Mouse (Mus musculus): ENCODE measurements around the gene Sstr3. TPM values are rescaled to one million over a fixed set of nuclear protein-coding genes. Genes with fewer than 3 reads are reported as not detected.
A peak's percentile ranks its signal among the peaks of the same experiment; 100 is the strongest.

The Sstr3 gene
- total RNA-seq, 2 experiments from 2014 or later: 19.8 to 22.0 TPM

DNA sequence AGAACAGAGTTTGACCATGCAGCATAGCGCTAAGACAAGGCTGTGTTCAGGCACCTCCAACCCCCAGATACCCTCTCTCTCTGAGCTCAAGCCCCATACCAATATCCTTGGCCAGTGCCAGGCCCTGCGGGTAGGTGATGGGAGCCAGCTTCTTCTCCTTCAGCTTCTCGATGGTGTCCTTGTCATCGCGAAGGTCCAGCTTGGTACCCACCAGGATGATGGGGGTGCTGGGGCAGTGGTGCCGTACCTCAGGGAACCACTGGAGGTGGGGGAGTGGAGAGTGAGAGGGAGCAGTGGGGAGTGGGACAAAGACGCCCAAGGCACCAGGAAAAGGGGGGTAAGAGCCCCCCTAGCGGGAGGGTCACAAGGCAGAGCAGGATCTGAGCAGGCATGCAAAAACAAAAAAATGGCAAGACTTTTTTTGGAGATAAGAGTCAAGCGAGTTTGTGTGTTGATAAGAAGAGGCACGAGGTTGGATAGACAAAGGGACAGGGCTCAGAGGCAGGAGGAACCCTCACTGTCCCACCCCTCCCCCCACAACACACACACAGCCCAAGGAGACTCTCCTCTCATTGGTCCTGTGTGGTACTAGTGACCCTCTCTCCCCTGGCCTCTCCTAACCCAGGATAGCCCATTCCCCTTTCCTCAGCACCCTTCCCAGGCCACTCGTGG lies 20.4 kb upstream of the Sstr3 start:
- intact Hi-C loops (cut with DNase I): no loop called here
- DNase-seq (ENCODE audit: low spot score in 2 of 2): no peak

DNA sequence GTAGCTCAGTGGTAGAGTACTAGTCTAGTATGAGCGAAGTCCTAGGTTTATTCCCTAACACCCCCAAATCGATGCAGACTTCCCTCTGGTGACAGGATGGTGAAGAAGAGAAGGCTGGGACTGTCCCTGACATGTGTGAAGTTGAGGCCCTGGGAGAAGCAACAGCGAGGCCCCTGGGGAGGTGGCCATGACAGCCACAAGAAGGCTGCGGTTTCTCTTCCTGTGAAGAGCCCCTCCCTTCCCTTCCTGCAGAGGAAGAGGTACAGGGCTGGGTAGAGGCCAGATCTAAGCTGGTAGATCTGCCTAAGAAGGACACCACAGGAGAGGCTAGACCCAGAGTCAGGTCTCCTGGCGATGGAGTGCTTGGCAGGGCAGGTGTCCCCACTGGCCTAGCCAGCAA lies 19.5 kb upstream of the Sstr3 start:
- no peak for DNase-seq (ENCODE audit: low spot score in 2 of 2)
- intact Hi-C loops (cut with DNase I): no loop called here

DNA sequence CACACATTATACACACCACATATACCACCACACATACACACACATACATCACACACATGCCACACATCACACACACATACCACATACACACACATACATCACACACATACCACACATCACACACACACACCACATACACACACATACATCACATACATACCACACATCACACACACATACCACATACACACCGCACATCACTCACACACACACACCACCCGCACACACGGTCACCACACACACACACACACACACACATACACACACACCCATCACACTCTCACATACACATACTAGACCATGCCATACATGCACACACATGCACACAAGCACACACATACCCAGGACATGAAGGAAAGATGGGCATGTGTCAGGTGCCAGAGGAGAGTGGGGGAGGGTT lies 18.9 kb upstream of the Sstr3 start:
- intact Hi-C loops (cut with DNase I): no loop called here

DNA sequence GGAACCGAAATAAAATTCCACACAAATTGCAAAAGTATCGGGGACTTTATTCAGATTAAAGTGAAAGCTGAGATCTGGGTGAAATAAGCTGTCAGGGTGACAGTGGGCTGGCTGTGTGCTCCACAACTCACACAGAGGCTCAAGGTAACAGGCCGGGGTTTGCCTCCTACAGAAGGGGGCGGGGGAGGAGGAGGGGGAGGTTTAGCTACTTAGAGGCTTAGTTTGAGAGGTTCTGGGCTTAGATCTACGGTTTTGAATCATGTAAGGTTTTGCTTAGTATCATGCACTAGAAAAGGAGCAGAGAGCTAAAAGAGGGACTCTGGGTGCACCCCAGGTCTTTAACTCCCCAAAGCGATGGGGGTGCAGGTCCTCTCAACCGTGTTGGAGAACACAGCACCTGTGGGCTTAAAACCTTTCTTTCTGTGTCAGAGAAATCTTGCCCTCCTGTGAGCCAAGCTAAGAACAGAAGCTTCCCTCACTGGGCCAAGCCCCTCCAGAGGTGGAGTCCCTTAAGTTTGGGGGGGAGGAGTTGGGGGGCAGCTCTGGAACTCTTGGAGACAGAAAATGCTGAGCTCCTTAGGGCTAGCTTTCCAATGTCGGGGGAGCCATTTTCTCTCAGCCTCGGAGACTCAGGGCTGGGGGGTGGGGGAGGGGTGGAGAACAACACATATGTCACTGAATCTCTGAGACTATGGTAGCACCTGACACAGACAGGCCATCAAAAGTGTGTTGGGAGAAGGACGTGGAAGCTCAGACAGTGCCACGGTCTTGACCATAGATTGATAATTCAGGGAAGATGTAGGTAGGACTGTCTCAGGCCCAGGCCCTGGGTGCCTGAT lies 14.9 kb upstream of the Sstr3 start:
- intact Hi-C loops (cut with DNase I): no loop called here
- no peak for DNase-seq (ENCODE audit: low spot score in 2 of 2)

More for the DNA sequence above, 18.9 kb upstream of the Sstr3 start:
- no peak for DNase-seq (ENCODE audit: low spot score in 2 of 2)

DNA sequence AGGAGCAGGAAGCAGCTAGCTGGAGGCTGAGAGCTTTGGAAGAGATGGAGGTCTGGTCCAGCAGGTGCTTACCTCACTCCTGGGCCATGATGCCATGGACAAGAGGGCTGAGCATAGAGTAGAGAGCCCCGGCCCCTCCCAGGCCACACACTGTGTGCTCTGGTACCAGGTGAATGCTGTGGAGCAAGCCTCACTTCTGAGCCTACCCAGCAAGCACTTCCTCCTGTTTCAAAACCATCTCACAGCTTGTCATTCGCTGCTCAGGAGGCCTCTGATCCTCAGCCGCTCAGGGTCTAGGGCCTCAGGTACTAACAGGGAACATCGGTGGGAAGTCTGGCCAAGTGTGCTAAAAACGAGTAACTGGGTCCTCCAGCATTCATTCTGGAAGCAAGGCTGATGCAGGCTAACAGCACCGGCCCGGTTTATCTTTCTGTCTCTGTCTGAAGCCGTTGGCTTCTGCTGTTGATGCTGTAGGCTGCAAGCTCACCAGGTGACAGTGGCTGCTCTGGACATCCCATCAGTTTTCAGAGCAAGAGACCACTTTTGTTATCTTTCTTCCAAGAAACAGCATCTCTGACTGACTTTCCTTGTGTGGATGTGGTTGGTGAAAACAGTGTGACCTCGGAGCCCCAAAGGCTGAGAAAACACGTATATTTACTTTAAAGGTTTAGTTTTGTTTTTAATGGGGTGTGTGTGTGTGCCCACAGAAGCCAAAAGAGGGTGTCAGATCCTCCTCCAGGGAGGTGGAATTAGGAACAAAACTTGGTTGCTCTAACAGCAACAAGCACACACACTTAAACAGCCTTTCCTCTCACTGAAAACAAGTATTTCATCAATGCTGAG lies 13.4 kb upstream of the Sstr3 start:
- no peak for DNase-seq (ENCODE audit: low spot score in 2 of 2)
- intact Hi-C loops (cut with DNase I): no loop called here

DNA sequence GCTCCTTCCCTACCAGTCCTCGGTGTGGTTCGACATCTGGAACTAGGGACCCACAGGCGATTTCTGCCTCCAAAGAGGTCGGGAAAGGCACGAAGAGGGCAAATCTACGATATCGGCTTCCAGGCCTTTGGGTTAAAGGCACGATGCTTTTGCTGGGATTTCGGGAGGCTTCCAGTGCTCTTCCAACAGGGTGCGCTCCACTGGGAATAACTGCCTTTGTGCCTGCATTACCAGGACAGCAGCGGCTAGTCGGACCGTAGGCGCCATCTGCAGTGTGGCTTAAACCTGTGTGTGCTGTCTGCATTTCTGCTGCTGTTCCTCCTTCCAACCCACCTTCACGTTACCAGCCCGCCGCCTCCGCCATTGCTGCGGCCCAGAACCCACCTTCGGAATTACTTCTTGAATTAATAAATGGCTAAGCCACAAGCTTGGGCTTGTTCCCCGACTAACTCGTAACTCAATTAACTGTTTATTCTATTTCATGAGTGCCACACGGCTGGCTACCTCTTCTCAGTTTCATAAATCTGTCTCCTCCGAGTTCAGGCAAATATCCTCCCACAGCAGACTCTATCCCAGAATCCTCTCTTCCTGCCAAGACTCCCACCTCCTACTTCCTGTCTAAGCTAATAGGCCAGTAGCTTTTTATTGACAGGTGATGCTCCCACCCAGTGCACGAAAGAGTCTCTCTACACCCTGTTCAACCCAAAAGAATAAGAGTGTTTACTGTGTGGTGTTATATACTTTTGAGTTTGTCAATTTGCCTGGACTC lies 10.2 kb upstream of the Sstr3 start:
- intact Hi-C loops (cut with DNase I): no loop called here
- peak in 1 of 2 experiments; percentile 33 for DNase-seq (ENCODE audit: low spot score in 2 of 2)

DNA sequence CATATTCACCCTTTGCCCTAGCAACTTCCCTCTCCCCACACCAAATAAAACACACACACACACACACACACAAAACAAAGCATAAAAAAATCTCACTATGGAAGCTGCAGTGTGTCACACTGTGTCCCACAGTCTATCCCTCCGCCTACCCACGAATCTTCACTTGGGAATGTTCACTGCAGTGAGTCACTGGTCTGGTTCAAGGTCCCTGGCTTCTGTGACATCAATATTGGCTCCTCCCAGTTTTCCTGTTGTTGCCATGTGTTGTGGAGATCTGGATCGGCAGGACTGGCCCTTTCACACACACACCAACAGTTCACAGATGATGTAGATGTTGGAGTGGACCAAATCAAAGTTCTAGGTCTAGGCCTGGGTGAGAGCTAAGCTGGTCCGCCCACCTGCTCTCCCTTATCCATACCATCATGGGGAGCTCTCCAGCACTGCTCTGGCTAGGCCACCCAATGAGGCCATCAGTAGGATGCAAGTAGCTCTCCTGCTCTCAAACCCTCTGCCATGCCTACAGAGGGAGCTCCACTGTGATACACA lies 4.8 kb upstream of the Sstr3 start:
- no peak for DNase-seq (ENCODE audit: low spot score in 2 of 2)
- intact Hi-C loops (cut with DNase I): loop anchor here (10.0 kb wide), 1 partner anchor 194 kb away; no protein-coding TSS in a partner anchor

DNA sequence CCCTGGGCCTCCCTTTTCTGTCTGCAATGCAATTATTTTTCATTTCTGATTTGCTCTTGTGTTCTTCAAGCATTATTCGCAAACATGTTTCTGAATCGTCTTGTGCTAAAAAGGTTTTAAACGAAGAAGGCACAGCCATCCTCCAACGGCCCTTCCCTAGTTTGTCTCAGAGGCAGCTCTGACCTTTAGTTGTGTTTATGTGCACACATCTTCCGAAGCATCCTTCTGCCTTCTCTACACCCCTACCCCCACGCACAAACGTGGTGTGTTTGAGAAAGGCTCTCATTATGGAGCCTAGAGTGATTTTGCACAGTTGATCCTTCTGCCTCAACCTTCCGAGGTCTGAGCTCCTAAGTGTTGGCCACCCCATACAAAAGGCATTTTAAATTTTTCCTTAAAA lies 4.2 kb upstream of the Sstr3 start:
- intact Hi-C loops (cut with DNase I): loop anchor here (10.0 kb wide), 1 partner anchor 194 kb away; no protein-coding TSS in a partner anchor

DNA sequence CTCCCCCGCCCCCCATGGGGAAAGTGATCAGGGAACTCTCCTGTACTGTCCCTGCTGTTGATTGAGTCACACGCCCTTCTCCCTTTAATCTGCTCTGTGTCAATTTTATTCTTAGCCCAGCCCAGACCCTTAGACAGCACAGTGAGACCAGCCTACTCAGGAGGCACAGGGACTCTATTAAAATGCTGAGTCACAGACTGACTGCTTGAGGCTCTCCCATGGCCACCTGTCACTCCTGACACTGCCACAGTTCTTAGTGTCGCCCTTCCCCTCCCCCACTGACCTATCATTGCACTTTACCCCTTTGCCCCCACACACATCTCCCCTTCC lies 3.8 kb upstream of the Sstr3 start:
- intact Hi-C loops (cut with DNase I): loop anchor here (10.0 kb wide), 1 partner anchor 194 kb away; no protein-coding TSS in a partner anchor
- DNase-seq (ENCODE audit: low spot score in 2 of 2): no peak

More for the DNA sequence above, 4.2 kb upstream of the Sstr3 start:
- no peak for DNase-seq (ENCODE audit: low spot score in 2 of 2)

DNA sequence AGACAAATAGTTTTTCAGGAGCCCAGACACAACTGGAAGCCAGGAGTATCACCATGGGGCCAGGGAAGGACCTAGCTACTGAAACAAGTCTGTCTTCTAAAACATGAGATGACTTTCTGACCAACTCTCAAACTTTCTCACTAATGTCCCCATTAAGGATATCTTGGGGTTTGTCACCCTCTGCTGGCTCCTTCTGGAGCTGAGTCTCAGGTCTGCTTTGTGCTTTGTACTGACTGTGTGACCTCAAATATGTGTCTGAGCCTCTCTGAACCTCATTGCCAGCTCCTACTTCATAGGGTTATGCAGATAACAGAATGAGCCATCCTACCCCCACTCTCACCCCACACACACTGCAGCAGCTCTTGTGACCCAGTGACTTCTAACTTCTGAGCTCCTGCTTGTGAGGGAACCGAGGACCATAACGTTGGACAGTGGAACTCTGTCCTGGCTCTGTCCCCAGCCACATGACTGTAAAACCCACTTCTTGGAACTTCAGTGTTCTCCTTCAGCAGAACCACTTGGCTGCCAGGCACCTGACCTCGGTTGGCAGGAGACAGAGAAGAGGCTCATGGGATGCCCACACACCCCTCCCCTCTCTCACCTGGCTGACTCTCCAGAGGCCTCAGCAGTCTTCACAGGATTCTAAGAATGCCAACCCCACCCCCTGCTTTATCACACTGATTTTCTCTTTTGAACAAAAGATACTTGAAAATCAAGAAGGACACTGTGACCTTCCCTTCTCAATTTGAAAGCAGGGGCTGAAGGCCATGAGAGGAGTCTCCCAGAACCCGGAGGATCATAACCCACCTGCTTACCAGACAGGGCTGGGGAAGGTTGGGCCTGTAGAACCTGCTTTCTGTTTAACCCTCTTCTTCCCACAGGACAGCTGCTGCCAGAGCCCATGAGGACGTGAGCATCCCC lies 3.2 kb upstream of the Sstr3 start:
- DNase-seq (ENCODE audit: low spot score in 2 of 2): no peak
- intact Hi-C loops (cut with DNase I): loop anchor here (2.0 to 10.0 kb wide), 2 partner anchors 99 to 193 kb away; no protein-coding TSS in a partner anchor

DNA sequence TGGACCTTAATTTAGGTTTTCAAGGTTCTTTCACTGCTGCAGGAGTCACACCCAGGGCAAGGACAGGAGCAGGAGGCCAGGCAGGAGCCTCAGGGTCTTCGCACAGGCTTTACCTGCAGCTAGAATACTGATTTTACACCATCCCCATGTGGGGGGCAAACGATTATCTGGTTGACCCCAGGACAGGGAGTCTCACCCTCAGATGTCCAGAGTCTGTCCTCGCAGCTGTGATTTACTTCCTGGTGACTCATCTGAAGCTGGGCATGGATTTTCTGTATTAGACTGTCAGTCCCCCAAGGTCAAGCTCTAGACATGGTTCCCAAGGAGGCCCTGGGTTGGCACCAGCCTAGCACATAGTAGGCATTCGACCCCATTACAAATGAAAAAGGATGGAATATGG lies 1.6 kb upstream of the Sstr3 start:
- DNase-seq (ENCODE audit: low spot score in 2 of 2): no peak
- intact Hi-C loops (cut with DNase I): loop anchor here (2.0 to 10.0 kb wide), 2 partner anchors 97 to 191 kb away; no protein-coding TSS in a partner anchor

DNA sequence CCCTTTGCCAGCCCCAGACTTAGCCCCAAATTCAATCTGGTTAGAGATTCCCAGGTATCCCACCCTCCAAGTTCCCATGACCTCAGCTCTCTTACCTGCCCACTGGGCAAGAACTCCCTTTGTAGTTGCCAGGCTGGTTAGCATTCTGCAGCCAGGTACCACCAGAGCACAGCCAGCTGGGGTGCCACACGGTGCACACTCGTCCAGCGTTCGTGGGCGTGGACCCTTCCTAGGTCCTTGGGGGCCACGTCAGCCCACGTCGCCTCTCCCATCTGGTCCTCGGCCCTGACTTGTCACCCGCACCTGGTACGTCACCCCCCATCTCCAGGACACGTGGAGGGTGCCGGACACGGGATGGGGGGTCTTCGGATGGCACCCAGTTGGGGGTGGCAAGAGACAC lies 444 bp downstream of the Sstr3 start:
- no peak for DNase-seq (ENCODE audit: low spot score in 2 of 2)
- intact Hi-C loops (cut with DNase I): loop anchor here (1.0 to 10.0 kb wide), 4 partner anchors 36 to 189 kb away; no protein-coding TSS in a partner anchor

DNA sequence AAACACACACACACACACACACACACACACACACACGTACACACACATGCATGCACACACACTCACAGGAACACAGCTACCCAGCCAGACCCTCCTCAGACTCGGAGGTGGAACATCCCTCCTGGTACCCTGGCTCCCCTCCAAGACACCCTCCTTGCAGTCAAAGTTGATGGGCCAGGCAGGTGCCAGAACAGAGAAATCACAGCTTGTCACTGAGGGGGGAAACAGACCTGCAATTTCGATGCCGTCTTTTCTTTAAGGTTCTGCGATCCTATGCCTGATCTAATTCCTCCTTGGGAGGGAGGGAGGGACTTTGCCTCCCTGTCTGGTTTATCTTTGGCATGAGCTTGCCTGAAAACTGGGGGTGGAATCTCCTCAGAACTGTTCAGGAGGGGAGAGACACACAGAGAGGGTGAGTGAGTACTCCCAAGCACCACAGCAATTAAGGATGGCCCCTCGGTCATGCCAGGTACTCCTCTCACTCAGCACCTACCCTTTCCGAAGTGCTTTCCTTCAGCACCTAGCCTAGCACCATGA lies 1.6 kb downstream of the Sstr3 start:
- DNase-seq (ENCODE audit: low spot score in 2 of 2): peak in 1 of 2 experiments; percentile 82
- intact Hi-C loops (cut with DNase I): loop anchor here (10.0 kb wide), 1 partner anchor 188 kb away; no protein-coding TSS in a partner anchor

DNA sequence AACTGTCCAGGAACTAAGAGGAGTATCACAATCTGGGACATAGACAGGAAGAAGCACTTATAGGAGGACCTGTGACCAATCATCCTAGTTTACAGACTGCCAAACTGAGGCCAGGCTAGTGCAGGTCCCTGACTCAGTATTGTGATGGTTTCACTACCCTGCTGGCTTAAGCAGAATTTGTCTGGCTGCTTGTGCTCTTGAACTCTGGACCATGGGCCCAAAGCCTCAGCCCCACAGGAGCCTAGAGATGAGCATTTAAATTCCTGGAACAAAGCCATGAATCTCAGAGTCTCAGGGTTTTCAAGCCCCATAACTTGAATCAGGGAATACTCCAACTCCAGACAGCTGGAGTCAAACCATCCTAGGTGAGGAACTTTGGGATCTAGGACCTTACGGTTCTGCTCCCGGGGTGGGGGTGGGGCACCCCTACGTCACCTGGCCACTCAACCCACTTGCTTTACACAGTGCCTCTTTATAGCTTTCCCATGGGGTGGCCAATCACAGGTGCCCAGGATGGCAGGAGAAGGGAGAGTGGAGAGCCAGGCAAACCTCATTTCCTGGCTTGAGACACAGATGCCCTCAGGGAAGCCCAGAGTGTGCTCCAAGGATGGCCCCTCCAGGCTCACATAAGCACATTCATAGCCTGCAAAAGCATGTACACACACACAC lies 2.3 kb downstream of the Sstr3 start:
- peak in 1 of 2 experiments; percentile 29 for DNase-seq (ENCODE audit: low spot score in 2 of 2)
- intact Hi-C loops (cut with DNase I): loop anchor here (10.0 kb wide), 1 partner anchor 187 kb away; no protein-coding TSS in a partner anchor

DNA sequence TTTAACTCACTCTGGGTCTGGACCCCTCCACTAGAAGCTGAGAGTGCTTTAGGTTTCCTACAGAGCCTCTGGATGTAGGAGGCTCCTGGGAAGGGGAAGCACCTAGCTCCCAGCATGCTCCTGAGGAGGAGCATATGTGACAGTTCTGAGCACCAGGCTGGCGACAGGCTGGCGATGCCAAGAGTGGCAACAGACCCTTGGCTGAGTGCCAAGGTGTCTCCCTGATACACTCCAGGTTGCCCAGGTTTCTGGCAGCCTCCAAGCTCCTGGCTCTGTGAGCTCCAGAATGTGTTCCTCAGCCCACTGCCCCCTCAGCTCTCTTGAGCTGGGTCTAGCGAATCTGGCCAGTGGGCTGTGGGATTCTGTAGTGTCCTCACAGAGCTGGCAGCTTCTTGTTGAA lies 2.9 kb downstream of the Sstr3 start:
- DNase-seq (ENCODE audit: low spot score in 2 of 2): peak in 1 of 2 experiments; percentile 47
- intact Hi-C loops (cut with DNase I): loop anchor here (10.0 kb wide), 1 partner anchor 187 kb away; no protein-coding TSS in a partner anchor

DNA sequence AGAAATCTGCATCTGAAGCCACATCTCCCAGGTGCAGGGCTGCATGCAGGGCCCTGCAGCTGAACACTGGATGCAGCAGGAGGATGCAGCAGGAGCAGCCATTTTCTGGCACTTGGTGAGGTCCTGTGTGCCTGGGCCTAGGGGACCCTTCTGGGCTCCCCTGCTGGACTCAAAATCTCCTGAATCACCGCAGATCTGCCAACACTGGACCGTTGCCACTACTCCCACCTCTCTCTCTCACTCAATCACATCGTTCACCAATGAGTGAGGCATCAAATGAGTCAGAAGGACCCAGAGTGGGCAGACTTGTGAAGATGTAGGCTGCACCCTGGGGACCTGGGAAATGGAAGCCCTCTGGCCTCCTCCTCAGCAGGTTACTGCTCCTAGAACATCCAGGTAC lies 3.4 kb downstream of the Sstr3 start:
- DNase-seq (ENCODE audit: low spot score in 2 of 2): peak in 1 of 2 experiments; percentile 74
- intact Hi-C loops (cut with DNase I): loop anchor here (10.0 kb wide), 1 partner anchor 186 kb away; no protein-coding TSS in a partner anchor
